Mouse (Mus musculus): Measurements from ENCODE around the gene Cpz.

Gene Cpz

DNA sequence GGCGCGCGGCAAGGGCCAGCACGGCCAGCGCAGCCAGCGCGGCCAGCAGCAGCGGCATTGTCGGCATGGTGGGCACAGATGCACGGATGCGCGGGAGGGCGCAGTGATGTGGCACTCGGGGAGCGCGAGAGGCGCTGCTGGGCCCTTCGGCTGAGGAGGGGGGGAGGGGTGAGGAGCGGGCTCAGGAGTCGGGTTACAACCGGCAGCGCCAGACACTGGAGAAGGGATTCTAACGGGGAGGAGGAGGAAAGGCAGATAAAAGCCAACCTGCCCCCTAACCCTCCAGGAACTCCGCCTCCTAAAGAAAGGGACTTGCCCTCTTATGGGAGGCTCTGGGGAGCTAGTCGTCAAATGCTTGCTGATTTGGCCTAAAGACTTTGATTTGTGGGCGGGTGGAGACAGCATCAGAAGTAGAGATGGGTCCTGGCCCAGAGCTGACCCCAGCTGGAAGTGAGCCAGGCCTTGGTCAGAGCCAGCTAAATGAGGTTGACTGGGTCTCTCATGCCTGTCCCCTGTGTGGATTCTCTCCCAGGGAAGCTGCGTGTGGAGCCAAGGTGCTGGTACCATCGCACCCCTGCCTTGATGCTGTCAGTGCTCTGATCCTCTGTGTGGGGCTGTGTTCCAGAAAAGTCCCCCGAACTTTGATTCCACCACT lies at the start of gene Cpz:
Cpz (minus strand) TSS at position 230 of the 655 bp plus-strand sequence.
- peak in 1 of 2 experiments; percentile 35 for DNase-seq (ENCODE audit: low spot score in 2 of 2)

DNA sequence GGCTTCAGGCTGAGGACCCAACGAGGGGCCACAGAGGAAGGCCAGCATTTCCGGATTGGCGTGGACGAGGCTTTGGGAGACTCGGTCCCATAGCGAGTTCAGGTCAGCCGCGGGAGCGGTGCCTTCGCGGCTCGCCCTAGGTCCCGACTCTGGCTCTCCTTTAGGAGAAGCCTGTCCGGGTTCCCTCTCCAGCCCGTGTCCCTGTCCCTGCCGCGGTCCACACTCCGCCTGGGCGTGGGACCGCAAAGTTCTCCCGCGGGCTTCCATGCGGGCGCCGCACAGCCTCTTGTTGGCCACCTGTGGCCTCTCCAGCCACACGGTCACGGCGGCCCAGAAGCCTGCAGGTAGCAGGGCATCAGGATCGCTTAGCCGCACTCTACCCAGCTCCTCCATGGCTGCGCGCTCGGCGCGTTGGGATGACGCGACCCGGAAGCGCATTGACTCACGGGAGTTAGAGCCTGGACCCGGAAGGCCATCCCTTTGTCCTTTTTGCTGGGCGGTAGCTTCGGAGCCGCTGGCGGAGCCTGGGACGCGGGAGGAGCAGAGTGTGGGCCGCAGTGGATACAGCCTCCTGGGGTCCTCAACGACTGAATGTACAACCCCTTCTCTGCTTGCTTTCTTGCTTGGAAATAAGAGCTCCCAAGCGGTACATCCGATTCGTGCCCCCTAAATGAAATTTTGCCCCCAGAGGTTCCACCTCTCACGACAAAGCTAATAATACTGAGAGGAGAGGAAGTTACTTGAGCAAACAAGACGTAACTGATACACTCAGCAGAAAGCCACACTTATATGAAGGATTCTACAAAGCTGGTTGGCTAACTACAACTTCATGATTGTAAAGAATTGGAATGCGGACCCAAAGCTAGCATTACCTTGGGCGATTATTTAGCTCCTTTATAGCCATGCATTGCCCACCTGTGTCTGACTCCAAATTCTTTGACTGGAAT lies 49.4 kb upstream of the Cpz start, which contains the start of gene Trmt44:
Trmt44 (minus strand) TSS at position 418 of the 947 bp plus-strand sequence.
- peak; percentile 80 to 91 for DNase-seq (ENCODE audit: low spot score in 2 of 2)

DNA sequence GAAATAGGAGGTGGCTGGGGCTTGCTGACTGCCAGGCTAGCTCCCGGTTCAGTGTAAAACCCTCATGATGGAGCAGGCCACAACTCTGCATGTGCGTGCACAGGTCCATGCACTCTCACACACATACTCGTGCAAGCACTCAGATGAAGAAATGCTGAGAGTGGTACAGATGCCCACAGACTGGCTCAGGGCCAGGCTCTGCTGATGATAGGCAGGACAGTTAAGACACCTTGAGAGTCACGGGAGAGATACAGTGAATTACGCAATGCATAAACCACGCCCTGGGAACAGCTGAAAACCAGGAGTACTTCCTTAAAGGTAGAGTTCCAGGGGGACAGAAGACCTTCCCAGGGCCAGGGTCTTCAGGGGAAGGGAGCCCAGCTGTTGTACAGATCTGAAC lies 46.0 kb upstream of the Cpz start:
- no peak for DNase-seq (ENCODE audit: low spot score in 2 of 2)

DNA sequence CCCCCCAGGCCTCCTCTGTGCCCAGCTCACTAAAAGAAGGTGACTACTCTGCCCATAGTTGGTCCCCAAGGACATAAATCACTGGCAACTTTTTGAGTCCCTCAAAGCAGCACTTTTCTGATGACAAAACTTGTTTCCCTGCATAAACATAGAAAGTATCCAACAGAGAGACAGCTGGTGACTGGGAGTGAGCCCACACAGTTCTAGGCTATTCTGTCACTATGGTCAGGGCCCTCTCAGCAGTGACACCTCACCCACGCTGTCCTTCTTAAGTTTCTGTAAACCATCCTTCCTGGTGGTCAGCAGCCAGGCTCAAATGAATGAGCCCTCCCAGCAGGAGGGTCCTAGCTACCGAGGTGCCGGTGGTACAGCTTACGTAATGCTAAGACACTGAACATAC lies 41.1 kb upstream of the Cpz start:
- no peak for DNase-seq (ENCODE audit: low spot score in 2 of 2)

DNA sequence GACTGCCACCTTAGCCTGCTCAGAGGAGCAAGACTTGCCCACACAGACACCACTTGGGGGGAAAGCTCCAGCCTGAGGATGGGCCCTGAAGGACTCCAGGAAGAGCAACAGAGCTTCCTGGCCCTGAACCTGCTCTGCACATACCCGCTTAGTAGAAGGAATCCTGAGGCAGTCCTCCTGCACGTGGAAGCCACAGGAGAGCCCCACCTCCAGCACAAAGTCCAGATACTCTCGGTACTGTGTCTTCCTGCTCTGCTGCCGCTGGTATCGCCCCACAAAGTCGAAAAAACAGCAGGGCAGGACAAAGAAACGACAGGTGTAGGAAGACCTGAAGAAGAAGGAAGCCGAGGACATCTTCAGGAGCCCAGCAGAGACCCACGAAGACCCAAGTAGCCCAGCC lies 39.7 kb upstream of the Cpz start:
- DNase-seq (ENCODE audit: low spot score in 2 of 2) = no peak

DNA sequence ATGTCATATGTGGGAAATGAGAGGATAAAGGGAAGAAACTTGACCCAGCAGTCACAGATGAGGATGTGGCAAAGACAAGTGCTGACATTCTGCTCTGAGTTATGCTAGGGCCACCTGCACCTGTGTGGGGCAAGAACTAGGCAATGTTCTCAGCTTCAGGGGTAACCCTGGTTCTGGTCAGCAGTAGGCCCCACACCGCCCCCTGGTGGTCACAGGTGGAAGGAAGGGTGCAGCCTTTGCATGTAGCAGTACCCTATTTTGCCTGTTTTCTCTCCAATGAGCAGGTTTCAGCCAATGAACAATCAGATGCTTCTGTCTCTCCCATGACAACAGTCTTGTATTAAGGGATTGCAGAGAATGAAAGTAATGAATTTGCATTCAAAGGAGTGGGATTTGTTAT lies 38.0 kb upstream of the Cpz start:
- DNase-seq (ENCODE audit: low spot score in 2 of 2) = peak; percentile 78 to 85

DNA sequence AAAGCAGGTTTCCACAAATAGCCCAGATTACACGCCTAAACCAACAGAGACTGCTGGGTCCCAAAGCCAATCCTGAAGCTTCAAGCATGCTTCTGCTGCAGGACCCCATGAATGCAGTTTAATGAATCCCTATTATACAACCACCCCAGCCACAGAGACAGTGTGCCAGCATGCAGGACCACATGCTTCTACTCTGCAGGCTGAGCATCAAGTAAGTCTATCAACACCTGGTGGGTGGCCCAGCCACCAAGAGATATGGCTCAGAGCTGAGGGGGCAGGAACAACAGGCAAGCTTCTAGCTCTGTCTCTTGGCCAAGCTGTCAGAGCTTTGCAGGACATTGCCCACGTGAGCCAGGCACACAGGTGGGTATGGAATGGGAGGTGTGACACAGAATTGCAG lies 37.1 kb upstream of the Cpz start:
- no peak for DNase-seq (ENCODE audit: low spot score in 2 of 2)

DNA sequence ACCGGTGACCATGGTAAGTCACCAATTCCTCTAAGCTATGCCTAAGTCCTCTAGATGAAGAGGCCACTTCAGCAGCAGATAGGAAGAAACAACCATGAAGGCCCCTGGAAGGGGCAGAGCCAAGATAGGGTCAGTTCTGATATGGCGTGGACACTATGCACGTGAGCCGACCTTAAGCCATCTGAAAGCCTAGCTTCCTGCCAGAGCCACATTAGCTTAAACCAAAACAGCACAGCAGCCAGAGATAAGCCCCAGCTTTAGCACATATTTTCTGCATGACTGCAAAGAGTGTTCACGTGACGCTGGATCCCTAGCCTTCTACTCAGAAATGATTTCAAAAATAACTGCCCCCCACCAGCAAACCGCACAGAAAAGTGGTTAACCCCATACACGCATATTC lies 33.9 kb upstream of the Cpz start:
- no peak for DNase-seq (ENCODE audit: low spot score in 2 of 2)

DNA sequence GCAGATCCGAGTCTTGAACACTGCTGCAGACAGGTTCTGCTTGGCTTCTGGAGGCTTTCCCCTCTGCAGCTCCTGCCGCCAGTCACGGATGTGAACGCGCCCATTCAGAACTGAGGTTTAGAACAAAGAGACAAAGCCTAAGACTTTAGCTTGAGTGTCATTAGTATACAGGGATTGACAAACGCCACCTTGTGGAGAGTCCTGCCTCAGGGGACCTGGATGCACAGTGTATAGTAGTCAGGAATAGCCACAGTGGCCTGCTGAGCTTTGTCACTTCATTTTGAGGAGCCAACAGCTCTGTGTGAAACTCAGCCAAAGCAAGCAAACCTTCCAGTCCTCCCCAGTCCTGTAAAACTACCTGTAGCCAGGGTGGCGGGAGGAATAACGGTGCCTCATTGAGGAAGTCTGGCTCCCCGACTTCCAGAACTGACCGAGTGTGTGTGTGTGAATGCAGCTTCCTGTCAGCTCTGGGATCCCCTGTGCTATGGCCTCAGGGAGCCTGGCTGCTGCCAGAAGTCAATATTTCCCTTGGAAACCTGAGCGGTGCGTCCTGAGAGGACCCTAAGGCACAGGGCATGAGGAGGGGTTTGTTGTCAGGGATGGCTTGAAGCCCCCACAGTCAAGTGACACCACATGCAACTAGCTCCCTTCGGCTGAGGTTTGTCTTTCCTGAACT lies 32.6 kb upstream of the Cpz start:
- no peak for DNase-seq (ENCODE audit: low spot score in 2 of 2)

DNA sequence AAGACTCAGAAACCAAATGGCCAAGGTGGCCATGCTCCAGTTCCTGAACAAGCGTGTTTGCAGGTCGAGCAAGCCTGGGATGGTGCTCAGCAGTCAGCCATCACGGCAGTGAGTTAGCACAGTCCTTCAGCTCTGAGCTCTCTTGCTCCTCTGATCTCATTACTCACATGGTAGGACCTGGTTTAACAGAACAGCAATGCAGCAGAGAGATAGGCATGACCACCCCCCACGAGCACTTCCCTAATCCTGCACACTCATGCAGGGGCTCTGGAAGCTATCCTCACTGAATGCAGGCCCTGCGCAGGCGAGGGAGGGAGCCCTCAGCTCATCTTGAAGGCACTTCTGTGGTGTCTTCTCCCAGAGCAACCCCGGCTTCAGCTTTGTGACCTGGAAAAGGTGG lies 30.9 kb upstream of the Cpz start:
- DNase-seq (ENCODE audit: low spot score in 2 of 2) = no peak

DNA sequence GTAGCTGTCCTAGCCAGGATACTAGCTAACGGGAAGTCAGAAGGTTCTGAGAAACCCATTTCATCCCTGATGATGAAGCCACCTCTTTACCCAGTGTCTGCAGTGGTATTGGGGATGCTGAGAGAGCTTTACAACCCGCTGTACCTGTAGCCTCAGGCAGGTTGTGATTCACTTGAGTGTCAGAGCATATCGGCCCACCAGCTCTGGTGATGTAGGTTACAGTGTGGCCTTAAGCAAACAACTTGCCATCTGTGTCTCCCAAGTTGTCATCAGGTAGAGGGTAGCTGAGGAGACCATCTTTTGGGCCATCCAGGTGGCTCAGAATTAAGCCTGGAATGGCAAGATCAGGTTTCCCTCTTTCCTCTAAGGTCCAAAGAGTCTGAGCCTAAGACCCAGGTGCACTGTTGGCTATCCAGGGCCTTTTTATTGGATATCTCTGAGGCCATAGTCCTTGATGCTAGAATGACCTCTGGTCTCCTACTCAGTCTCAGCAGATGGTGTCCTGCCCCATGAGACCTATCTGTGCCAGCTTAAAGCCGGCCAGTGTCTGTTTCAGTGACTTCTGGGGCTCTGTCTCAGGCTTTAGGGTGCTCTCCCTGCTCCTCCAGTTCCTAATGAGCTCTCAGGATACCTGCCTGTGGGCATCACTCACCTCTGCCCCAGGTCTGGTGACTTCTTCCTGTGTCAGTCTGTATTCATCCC lies 27.5 kb upstream of the Cpz start:
- DNase-seq (ENCODE audit: low spot score in 2 of 2) = no peak

DNA sequence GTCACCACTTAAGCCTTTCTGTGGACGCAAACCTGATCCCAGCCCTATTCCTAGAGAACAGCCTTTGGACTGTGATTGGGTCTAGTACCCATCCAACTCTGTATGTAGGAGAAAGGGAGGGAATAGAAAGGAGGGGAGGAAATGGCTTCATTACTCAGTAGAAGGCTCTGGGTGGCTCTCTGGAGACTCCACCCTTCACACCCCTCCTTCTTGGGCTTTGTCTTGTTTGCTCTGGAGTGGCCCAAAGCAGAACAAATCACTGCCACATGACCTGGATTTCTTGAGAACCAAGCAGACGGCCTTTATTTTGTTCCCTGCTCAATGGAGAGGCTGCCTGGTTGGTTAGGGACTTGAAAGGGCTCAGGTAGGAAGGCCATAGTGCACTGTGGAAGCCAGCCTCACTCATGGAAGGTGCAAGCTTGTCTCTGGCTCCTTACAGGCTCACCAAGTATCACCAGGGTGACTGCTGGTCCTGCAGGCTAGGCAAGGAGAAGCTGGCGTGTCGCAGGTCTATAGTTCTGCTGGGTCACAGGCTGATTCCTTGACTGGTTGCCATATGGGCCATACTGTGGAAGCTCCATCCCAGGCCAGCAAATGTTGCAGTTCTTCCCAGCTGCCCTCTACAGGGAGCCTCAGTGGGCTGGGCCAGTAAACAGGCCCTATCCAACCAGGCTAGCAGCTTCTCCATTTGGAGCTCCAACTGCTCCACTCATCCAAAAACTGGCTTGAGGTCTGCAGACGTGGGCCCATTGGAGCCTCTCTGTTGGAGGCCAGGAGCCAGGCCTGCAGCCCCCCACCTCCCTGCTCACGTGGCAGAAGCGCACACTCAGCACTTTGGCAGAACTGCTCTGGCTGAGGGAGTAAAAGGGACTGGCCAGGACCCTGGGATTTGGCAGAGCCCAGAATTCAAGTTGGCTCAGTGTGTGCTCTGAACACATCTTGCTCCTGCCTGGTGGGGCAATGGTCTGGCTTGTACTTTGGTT lies 26.6 kb upstream of the Cpz start:
- DNase-seq (ENCODE audit: low spot score in 2 of 2) = peak in 1 of 2 experiments; percentile 52

DNA sequence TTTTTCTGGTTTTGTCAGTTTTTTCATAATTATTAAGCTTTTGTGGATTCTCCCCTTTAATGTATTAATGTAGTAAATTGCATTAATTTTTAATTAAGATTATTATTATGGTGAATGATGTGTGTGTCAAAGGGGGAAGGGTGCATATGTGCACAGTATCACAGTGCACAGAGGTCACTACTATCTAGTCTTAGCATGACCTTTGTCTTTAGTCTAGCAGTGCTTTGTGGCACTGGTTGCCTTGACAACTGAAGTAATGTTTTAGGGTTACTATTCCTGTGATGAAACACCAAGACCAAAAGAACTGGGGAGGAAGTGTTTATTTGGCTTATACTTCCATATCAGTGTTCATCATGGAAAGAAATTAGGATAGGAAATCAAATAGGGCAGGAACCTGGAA lies 20.6 kb upstream of the Cpz start:
- no peak for DNase-seq (ENCODE audit: low spot score in 2 of 2)

DNA sequence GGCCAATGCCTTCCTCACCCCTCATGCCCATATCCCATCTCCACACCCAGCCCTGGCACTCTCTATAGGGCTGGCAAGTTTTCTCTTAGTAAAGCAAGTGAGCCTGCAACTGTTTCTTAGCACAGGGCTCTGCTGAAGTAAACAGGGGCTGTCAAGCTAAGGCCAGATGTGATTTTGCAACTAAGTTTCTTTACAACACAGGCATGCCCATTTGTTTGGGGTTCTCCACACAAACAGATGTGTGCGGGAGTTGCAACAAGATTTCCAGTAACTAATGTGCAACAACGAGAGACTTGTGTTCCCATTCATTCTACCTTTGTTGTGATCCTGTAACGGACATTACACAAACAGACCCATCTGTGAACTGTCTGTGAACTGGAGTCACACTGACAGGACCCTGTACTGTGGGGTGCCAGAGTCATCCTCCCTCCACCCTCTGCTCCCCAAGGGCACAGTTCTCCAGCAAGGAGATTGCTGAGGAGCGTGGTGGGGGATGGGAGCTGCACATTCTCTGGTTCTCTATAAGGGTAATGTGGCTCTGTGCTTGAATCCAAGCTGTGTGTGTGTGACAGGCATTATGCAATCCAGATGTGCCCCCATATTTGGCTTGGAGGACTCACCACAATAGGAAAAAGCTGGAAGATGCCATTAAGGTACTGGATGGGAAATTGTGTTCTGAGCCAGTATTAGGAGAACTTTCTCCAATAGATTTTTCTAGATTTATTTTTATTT lies 15.7 kb upstream of the Cpz start:
- no peak for DNase-seq (ENCODE audit: low spot score in 2 of 2)

DNA sequence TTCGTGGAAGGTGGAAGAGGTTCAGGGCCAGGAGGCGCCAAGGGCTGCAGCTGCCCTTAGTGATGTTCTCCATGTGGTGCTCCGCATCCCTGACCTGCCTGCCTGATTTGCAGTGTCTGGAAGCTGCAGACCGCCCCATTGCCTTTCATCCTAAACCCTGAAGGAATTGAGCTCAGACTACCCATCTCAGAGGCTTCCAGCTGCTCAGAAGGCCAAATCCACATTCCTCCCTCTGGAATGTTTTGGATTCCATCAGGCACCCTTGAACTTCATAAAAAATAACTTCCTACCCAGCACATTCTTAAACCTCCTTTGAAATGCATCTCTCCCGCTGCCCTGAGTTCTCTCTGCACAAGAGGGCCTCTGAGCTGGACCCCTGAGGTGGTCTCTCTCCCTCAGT lies 15.1 kb upstream of the Cpz start:
- no peak for DNase-seq (ENCODE audit: low spot score in 2 of 2)

DNA sequence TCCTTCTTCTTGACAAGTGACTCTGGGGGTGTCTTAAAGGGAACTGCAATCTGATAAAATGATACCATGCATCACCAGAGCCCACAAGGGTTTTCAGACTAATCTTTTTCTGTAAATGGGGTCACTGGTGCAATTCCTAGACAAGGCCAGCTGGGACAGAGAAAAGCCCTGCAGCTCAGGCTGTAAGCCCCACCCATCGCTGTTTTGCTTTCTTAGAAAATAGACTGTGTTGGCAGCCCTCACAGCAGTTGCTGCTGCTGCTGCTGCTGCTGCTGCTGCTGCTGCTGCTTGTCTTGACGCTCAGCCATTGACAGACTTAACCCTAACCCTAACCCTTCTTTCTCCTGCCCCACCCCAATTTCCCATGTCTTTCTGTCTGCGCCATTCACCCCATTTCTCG lies 14.1 kb upstream of the Cpz start:
- no peak for DNase-seq (ENCODE audit: low spot score in 2 of 2)

DNA sequence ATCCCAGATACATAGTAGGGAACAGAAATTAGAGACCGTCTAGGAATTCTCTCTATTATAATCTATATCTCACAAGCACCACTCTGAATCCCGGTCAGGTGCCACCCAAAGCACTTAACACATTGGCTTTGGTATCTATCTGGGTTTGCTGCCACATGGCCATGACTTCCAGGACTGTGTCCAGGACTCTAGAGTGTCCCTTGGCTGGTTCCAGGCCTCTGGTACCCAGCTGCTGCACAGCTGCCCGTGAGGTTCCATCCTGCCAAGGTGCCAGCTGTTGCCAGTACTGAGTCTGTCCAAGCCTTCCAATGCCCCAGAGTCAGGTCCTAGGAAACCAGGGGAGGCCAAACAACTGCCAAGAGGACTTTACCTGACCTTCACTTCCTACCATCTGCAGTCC lies 12.5 kb upstream of the Cpz start:
- no peak for DNase-seq (ENCODE audit: low spot score in 2 of 2)

DNA sequence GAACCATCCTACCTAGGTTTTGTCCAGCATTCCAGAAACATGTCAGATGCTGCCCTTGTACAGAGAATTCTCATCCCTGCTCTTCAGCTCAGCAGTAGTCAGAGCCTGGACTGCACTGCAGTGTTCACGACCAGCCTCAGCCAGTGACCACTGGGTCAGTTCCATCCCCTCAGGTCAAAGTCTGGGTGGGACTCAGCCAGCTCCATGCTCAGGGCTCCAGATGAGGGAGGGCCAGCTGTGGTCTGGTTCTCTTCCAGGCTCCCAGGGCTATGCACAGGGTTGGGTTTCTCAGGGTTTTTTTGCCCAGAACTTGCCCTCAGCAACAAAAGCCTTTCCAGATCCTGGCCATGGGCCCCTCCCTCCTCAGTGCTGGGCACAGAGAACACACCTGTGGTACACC lies 12.0 kb upstream of the Cpz start:
- DNase-seq (ENCODE audit: low spot score in 2 of 2) = no peak

DNA sequence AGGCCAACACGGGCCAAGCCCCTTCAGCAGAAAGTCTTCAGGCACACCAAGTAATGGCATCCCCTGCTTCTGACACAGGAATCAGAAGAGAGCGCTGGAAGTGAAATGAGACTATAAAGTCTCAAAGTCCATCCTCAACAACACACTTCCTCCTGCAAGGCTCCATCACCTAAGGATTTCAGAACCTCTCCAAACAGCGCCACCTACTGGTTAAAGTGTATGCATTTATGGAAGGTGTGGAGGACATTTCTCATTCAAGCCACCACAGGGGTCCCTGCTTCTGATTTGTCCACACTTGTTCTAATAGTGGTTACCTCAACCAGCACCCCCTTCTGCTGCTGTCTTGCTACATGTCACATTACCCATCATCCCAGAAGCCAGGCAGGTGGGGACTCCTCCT lies 10.8 kb upstream of the Cpz start:
- no peak for DNase-seq (ENCODE audit: low spot score in 2 of 2)

DNA sequence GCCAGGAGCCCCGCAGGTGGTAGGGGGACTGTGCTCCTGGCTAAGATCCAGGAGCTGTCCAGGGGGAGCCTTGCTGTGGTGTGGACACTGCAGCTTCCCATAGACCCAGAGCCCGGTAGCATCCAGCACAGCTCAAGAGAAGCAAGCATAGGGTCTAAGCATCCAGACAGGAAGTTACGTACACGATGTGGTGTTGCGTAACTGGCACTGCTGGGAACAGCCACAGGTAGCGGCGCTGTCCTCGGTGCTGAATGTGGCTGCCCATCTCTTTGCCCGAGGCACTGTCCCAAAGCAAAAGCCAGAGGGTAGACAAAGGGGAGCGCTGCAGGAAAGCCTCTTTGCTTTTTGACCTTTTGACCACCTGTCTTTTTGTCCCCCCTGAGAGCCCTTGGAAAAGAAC lies 6.1 kb upstream of the Cpz start:
- no peak for DNase-seq (ENCODE audit: low spot score in 2 of 2)
